Mouse (Mus musculus): ENCODE data around the gene Zfp800. TPM values are rescaled to one million over a fixed set of nuclear protein-coding genes. Genes with fewer than 3 reads are reported as not detected.

Gene Zfp800
- polyA plus RNA-seq, 1 experiment: 8.5 TPM

GRCm38 (mm10) chr6:28425019-28425418 lies 27.2 kb upstream of the Zfp800 start:
- no peak for DNase-seq

GRCm38 (mm10) chr6:28423767-28424695 lies 26.2 kb upstream of the Zfp800 start:
- peaks cover 5% of the 10 kb centered on the region; the same call in 1 of the 2 replicates for H3K36me3 ChIP-seq (ENCODE audit: control insufficient read depth, insufficient read depth, low read length)
- TF ChIP-seq POLR2A (IDR thresholded peaks at IDR 0.05; ENCODE audit: control insufficient read depth, extremely low read depth, insufficient read depth, low read length, poor library complexity): no peak
- 0 out of 2 replicates have a peak, but pooled peaks have one; percentile 38 for TF ChIP-seq CTCF (IDR thresholded peaks at IDR 0.05; ENCODE audit: borderline replicate concordance, control insufficient read depth, extremely low read depth, insufficient read depth, low read length, poor library complexity)

More at GRCm38 (mm10) chr6:28425019-28425418, 27.2 kb upstream of the Zfp800 start:
- H3K27ac ChIP-seq (ENCODE audit: control insufficient read depth, insufficient read depth, low read length): no peak overlapping the region
- peaks cover 5% of the 10 kb centered on the region; the same call in 1 of the 2 replicates for H3K36me3 ChIP-seq (ENCODE audit: control insufficient read depth, insufficient read depth, low read length)
- peaks cover 34% of the 10 kb centered on the region for H3K4me1 ChIP-seq (replicated peaks; ENCODE audit: control insufficient read depth, insufficient read depth, low read length)
- no peak for TF ChIP-seq POLR2A (IDR thresholded peaks at IDR 0.05; ENCODE audit: control insufficient read depth, extremely low read depth, insufficient read depth, low read length, poor library complexity)
- no peak for TF ChIP-seq CTCF (IDR thresholded peaks at IDR 0.05; ENCODE audit: borderline replicate concordance, control insufficient read depth, extremely low read depth, insufficient read depth, low read length, poor library complexity)
- no peaks in the 10 kb centered on the region for H3K27me3 ChIP-seq (ENCODE audit: control insufficient read depth, insufficient read depth, low read length)
- H3K4me3 ChIP-seq (ENCODE audit: control insufficient read depth, insufficient read depth, low read length): no peak overlapping the region
- 95% methylated on average over 6 of the region's 6 CpGs for WGBS

GRCm38 (mm10) chr6:28423313-28423712 lies 25.5 kb upstream of the Zfp800 start, which contains the start of gene Arf5:
Gene Arf5, plus strand, starts transcription at chr6:28423560.
- Histone ChIP-seq H3K36me3 (ENCODE audit: control insufficient read depth, insufficient read depth, low read length) (peaks cover 12% of the 10 kb centered on the region), H3K27me3 (ENCODE audit: control insufficient read depth, insufficient read depth, low read length) (no peaks in the 10 kb centered on the region), H3K4me1 (replicated peaks; ENCODE audit: control insufficient read depth, insufficient read depth, low read length) (peaks cover 34% of the 10 kb centered on the region), H3K4me3 (ENCODE audit: control insufficient read depth, insufficient read depth, low read length) (peak within 1 kb of the TSS; percentile 74), H3K27ac (ENCODE audit: control insufficient read depth, insufficient read depth, low read length) (peak within 1 kb of the TSS; percentile 55; the same call in 1 of the 2 replicates)
- 2% methylated on average over 41 of the region's 42 CpGs for WGBS
- DNase-seq: peak; percentile 96
- peak; percentile 48; the same call in 1 of the 2 replicates for TF ChIP-seq POLR2A (IDR thresholded peaks at IDR 0.05; ENCODE audit: control insufficient read depth, extremely low read depth, insufficient read depth, low read length, poor library complexity)
- no peak for TF ChIP-seq CTCF (IDR thresholded peaks at IDR 0.05; ENCODE audit: borderline replicate concordance, control insufficient read depth, extremely low read depth, insufficient read depth, low read length, poor library complexity)

More at GRCm38 (mm10) chr6:28423767-28424695, 26.2 kb upstream of the Zfp800 start:
- Histone ChIP-seq H3K27me3 (ENCODE audit: control insufficient read depth, insufficient read depth, low read length) (no peaks in the 10 kb centered on the region), H3K4me3 (ENCODE audit: control insufficient read depth, insufficient read depth, low read length) (peak overlapping the region; percentile 74), H3K4me1 (replicated peaks; ENCODE audit: control insufficient read depth, insufficient read depth, low read length) (peaks cover 34% of the 10 kb centered on the region), H3K27ac (ENCODE audit: control insufficient read depth, insufficient read depth, low read length) (no peak overlapping the region)
- peak; percentile 57 for DNase-seq
- WGBS: 17% methylated on average over 43 of the region's 46 CpGs

GRCm38 (mm10) chr6:28422651-28423290 lies 25.0 kb upstream of the Zfp800 start:
- no peak for TF ChIP-seq POLR2A (IDR thresholded peaks at IDR 0.05; ENCODE audit: control insufficient read depth, extremely low read depth, insufficient read depth, low read length, poor library complexity)
- no peak for TF ChIP-seq CTCF (IDR thresholded peaks at IDR 0.05; ENCODE audit: borderline replicate concordance, control insufficient read depth, extremely low read depth, insufficient read depth, low read length, poor library complexity)
- Histone ChIP-seq H3K4me1 (replicated peaks; ENCODE audit: control insufficient read depth, insufficient read depth, low read length) (peaks cover 34% of the 10 kb centered on the region), H3K36me3 (ENCODE audit: control insufficient read depth, insufficient read depth, low read length) (peaks cover 17% of the 10 kb centered on the region), H3K27me3 (ENCODE audit: control insufficient read depth, insufficient read depth, low read length) (no peaks in the 10 kb centered on the region), H3K4me3 (ENCODE audit: control insufficient read depth, insufficient read depth, low read length) (no peak overlapping the region), H3K27ac (ENCODE audit: control insufficient read depth, insufficient read depth, low read length) (peak overlapping the region; percentile 55; the same call in 1 of the 2 replicates)
- WGBS: 76% methylated on average over 15 of the region's 15 CpGs
- DNase-seq: no peak

GRCm38 (mm10) chr6:28421469-28422000 lies 23.7 kb upstream of the Zfp800 start:
- TF ChIP-seq POLR2A (IDR thresholded peaks at IDR 0.05; ENCODE audit: control insufficient read depth, extremely low read depth, insufficient read depth, low read length, poor library complexity) (peak; percentile 50; the same call in 1 of the 2 replicates), CTCF (IDR thresholded peaks at IDR 0.05; ENCODE audit: borderline replicate concordance, control insufficient read depth, extremely low read depth, insufficient read depth, low read length, poor library complexity) (peak; percentile 80)
- Histone ChIP-seq H3K4me1 (replicated peaks; ENCODE audit: control insufficient read depth, insufficient read depth, low read length) (peaks cover 28% of the 10 kb centered on the region), H3K27ac (ENCODE audit: control insufficient read depth, insufficient read depth, low read length) (no peak overlapping the region), H3K27me3 (ENCODE audit: control insufficient read depth, insufficient read depth, low read length) (no peaks in the 10 kb centered on the region), H3K36me3 (ENCODE audit: control insufficient read depth, insufficient read depth, low read length) (peaks cover 25% of the 10 kb centered on the region), H3K4me3 (ENCODE audit: control insufficient read depth, insufficient read depth, low read length) (peak overlapping the region; percentile 96)
- DNase-seq: peak; percentile 96
- WGBS: 2% methylated on average over 27 of the region's 27 CpGs

GRCm38 (mm10) chr6:28420865-28421264 lies 23.1 kb upstream of the Zfp800 start:
- Histone ChIP-seq H3K36me3 (ENCODE audit: control insufficient read depth, insufficient read depth, low read length) (peaks cover 25% of the 10 kb centered on the region), H3K4me1 (replicated peaks; ENCODE audit: control insufficient read depth, insufficient read depth, low read length) (peaks cover 22% of the 10 kb centered on the region), H3K4me3 (ENCODE audit: control insufficient read depth, insufficient read depth, low read length) (peak overlapping the region; percentile 96), H3K27me3 (ENCODE audit: control insufficient read depth, insufficient read depth, low read length) (no peaks in the 10 kb centered on the region), H3K27ac (ENCODE audit: control insufficient read depth, insufficient read depth, low read length) (no peak overlapping the region)
- WGBS: 56% methylated on average over 13 of the region's 13 CpGs
- TF ChIP-seq POLR2A (IDR thresholded peaks at IDR 0.05; ENCODE audit: control insufficient read depth, extremely low read depth, insufficient read depth, low read length, poor library complexity) (no peak), CTCF (IDR thresholded peaks at IDR 0.05; ENCODE audit: borderline replicate concordance, control insufficient read depth, extremely low read depth, insufficient read depth, low read length, poor library complexity) (no peak)
- no peak for DNase-seq
